Mouse (Mus musculus): ENCODE measurements around the gene Sppl2c. TPM values are rescaled to one million over a fixed set of nuclear protein-coding genes. Genes with fewer than 3 reads are reported as not detected.

The Sppl2c gene
- polyA plus RNA-seq (2016; fragmentation: Nextera tagmentation; extraction: Ambion mirVana) = not detected in 2 replicates

DNA sequence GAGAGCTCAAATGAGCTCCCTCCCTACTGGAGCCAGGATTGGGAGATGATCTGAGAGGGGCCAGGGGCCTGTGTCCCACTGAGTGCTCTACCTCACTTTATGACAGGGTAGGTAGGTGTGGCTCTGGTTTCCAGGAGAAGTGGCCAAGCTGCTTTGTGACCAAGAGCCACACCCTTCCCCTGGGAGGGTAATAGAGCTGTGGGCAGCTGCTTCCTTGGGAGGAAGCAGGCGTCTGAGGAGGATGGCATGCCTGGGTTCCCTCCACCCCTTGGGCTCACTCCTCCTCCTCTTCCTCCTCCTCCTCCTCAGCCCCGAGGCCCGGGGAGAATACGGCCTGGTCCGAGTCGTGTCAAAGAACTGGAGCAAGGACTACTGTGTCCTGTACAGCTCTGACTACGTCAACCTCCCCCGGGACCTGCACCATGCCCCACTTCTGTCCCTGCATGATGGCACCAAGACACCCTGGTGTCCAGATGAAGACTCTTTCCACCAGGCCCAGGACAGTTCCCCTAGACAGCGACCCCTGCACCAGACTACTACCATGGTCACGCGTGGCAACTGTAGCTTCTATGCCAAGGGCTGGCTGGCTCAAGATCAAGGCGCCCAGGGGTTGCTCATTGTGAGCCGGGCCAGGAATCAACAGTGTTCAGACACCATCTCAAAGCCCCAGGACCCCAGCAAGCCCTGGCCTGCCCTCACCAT is at the start of gene Sppl2c:
Sppl2c (plus strand) TSS at position 193 of the 702 bp plus-strand sequence.
- H3K27me3 ChIP-seq (replicated peaks) = no peaks in the 10 kb centered on the region
- no peak within 1 kb of the TSS for H3K4me2 ChIP-seq (replicated peaks)
- no peak within 1 kb of the TSS for H3K4me3 ChIP-seq
- H3K36me3 ChIP-seq = no peaks in the 10 kb centered on the region
- no peak for ATAC-seq (ENCODE audit: low FRiP score, low read depth)
- H3K27ac ChIP-seq = no peak within 1 kb of the TSS
- no peak within 1 kb of the TSS for H3K9ac ChIP-seq
- no peaks in the 10 kb centered on the region for H3K9me3 ChIP-seq
- H3K4me1 ChIP-seq = no peaks in the 10 kb centered on the region
- WGBS = 75% methylated on average over 13 of the region's 13 CpGs

DNA sequence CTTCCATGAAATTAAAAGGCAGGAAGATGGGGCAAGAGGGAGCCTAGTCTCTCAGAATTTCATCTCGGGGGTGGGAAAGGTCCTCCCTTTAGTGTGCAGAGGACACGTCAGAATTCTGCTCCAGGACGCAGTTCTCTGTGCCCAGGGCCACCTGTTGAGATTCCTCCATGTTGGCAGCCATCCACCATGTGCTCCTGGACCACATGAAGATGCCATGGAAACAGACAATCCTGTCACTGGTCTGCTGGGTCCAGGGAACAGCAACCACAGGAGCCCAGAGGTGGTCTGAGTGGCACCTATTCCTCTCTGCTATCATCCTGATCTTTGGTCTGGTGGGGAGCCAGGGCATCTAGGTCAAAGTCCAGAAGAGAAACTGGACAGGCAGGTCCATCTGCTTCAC is 47.2 kb upstream of the Sppl2c start:
- 74% methylated on average over 3 of the region's 3 CpGs for WGBS
- Histone ChIP-seq H3K4me3 (no peak overlapping the region), H3K27me3 (replicated peaks) (peaks cover 33% of the 10 kb centered on the region), H3K4me2 (replicated peaks) (no peak overlapping the region), H3K9me3 (no peaks in the 10 kb centered on the region), H3K36me3 (no peaks in the 10 kb centered on the region), H3K27ac (no peak overlapping the region), H3K4me1 (no peaks in the 10 kb centered on the region; the same call in 1 of the 2 replicates), H3K9ac (no peak overlapping the region)
- ATAC-seq (ENCODE audit: low FRiP score, low read depth) = no peak

GRCm38 (mm10) chr11:104144930-104145329 is 41.2 kb upstream of the Sppl2c start:
- Histone ChIP-seq H3K9me3 (peaks cover 5% of the 10 kb centered on the region; the same call in 1 of the 2 replicates), H3K27ac (no peak overlapping the region), H3K36me3 (no peaks in the 10 kb centered on the region), H3K4me3 (no peak overlapping the region), H3K27me3 (replicated peaks) (no peaks in the 10 kb centered on the region), H3K9ac (no peak overlapping the region), H3K4me2 (replicated peaks) (no peak overlapping the region), H3K4me1 (no peaks in the 10 kb centered on the region)
- 100% methylated on average over 1 of the region's 1 CpGs for WGBS
- no peak for ATAC-seq (ENCODE audit: low FRiP score, low read depth)

- Histone ChIP-seq H3K27ac (no peak overlapping the region), H3K9ac (no peak overlapping the region), H3K4me1 (no peaks in the 10 kb centered on the region), H3K36me3 (no peaks in the 10 kb centered on the region), H3K4me3 (no peak overlapping the region), H3K27me3 (replicated peaks) (no peaks in the 10 kb centered on the region), H3K4me2 (replicated peaks) (no peak overlapping the region), H3K9me3 (peaks cover 5% of the 10 kb centered on the region; the same call in 1 of the 2 replicates)
- no peak for ATAC-seq (ENCODE audit: low FRiP score, low read depth)
- WGBS = 75% methylated on average over 7 of the region's 7 CpGs
Observed at GRCm38 (mm10) chr11:104148787-104149186, 37.3 kb upstream of the Sppl2c start.

- Histone ChIP-seq H3K27ac (no peak overlapping the region), H3K4me2 (replicated peaks) (no peak overlapping the region), H3K4me3 (no peak overlapping the region), H3K36me3 (no peaks in the 10 kb centered on the region), H3K9ac (no peak overlapping the region), H3K9me3 (no peaks in the 10 kb centered on the region), H3K4me1 (peaks cover 8% of the 10 kb centered on the region), H3K27me3 (replicated peaks) (no peaks in the 10 kb centered on the region)
- 67% methylated on average over 5 of the region's 5 CpGs for WGBS
- ATAC-seq (ENCODE audit: low FRiP score, low read depth) = no peak
Observed at GRCm38 (mm10) chr11:104150911-104151310, 35.2 kb upstream of the Sppl2c start.

DNA sequence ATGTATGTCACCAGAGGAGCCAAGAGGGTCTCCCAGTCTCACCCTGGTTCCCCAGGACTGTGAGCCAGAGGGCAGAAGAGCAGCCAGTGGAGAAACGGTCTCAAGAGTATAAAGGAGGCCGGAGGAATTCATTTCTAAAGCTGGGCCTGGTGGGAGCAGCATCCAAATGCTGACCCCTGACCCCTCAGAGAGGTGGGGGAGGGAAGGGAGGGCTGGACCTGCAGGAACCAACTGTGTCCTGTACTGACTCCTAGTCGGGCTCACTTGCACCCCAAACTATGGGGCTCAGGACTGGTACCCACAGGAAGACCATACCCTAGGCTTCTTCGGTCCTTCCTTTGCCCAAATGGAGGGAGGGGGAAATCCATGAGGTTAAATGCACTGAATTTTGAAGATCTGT is 31.8 kb upstream of the Sppl2c start:
- H3K4me3 ChIP-seq = no peak overlapping the region
- 53% methylated on average over 4 of the region's 4 CpGs for WGBS
- no peak overlapping the region for H3K27ac ChIP-seq
- no peaks in the 10 kb centered on the region for H3K36me3 ChIP-seq
- peaks cover 24% of the 10 kb centered on the region for H3K4me1 ChIP-seq
- no peak for ATAC-seq (ENCODE audit: low FRiP score, low read depth)
- no peaks in the 10 kb centered on the region for H3K9me3 ChIP-seq
- H3K4me2 ChIP-seq (replicated peaks) = no peak overlapping the region
- H3K9ac ChIP-seq = no peak overlapping the region
- H3K27me3 ChIP-seq (replicated peaks) = 0 out of 2 replicates have a peak, but pooled peaks cover 3% of the 10 kb centered on the region

DNA sequence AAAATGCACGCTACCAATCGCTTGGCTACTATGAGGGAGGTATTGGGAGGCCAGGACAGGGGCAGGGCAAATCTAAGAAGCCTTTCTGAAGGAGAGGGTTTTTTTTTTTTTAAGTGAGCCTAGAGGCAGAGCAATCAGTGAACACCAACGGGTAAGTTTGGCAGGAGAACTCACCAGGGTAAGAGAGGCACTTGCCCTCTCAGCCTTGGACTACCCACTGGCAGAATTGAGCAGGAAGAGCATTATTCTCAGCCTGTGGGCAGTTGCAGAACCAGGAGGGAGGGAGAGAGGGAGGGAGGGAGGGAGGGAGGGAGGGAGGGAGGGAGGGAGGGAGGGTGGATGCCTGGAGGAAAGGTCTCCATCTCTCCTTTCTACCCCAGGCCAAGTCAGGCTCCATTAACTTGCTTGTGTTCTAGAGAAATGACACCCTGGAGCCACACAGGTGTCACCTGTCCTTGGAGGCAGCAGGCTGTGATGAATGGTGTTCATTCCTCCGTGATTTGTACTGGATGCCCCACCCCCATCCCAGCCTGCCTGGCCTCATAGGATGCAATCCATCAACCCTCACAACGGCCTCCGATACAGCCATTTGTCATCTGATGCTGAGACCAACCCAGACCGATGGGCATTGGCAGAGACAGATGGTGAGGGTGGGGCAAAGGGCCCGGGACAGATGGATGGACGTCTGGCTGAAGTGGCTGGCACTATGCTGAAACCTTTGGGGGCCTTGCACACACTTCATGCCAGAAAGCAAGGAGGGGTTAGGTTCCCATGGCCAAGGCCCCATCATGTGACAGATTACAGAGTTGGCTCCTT is 31.1 kb upstream of the Sppl2c start:
- no peaks in the 10 kb centered on the region for H3K9me3 ChIP-seq
- H3K4me1 ChIP-seq = peaks cover 24% of the 10 kb centered on the region
- H3K4me2 ChIP-seq (replicated peaks) = no peak overlapping the region
- H3K27ac ChIP-seq = no peak overlapping the region
- peak; percentile 31; the same call in 1 of the 2 replicates for ATAC-seq (ENCODE audit: low FRiP score, low read depth)
- 29% methylated on average over 9 of the region's 9 CpGs for WGBS
- no peaks in the 10 kb centered on the region for H3K36me3 ChIP-seq
- H3K9ac ChIP-seq = no peak overlapping the region
- 0 out of 2 replicates have a peak, but pooled peaks cover 3% of the 10 kb centered on the region for H3K27me3 ChIP-seq (replicated peaks)
- H3K4me3 ChIP-seq = no peak overlapping the region

DNA sequence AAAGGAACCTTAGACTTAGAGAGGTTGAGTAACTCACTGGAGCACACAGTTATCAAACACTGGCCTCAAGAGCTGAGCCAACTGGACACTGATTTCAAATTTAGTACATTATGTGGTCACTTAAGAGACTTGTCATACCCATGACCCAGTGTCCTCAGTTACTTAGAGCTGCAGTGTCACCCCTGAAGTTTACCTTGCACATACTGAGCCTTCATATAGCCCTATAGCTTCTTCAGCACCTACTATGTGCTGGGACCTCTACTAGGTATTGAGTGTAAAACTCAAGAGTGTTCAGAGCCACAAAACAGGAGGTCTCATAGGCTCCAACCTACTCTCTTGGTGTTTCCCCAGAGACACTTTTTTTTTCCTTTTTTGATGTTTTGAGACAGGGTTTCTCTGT is 30.2 kb upstream of the Sppl2c start:
- no peak overlapping the region for H3K4me3 ChIP-seq
- no peaks in the 10 kb centered on the region for H3K36me3 ChIP-seq
- no peak overlapping the region for H3K9ac ChIP-seq
- H3K27me3 ChIP-seq (replicated peaks) = 0 out of 2 replicates have a peak, but pooled peaks cover 3% of the 10 kb centered on the region
- no peak for ATAC-seq (ENCODE audit: low FRiP score, low read depth)
- H3K4me1 ChIP-seq = peaks cover 24% of the 10 kb centered on the region
- no peak overlapping the region for H3K27ac ChIP-seq
- no peaks in the 10 kb centered on the region for H3K9me3 ChIP-seq
- no peak overlapping the region for H3K4me2 ChIP-seq (replicated peaks)

GRCm38 (mm10) chr11:104156391-104156790 is 29.7 kb upstream of the Sppl2c start:
- Histone ChIP-seq H3K27ac (no peak overlapping the region), H3K27me3 (replicated peaks) (0 out of 2 replicates have a peak, but pooled peaks cover 3% of the 10 kb centered on the region), H3K4me2 (replicated peaks) (no peak overlapping the region), H3K9ac (no peak overlapping the region), H3K4me1 (peaks cover 24% of the 10 kb centered on the region), H3K9me3 (no peaks in the 10 kb centered on the region), H3K36me3 (no peaks in the 10 kb centered on the region), H3K4me3 (no peak overlapping the region)
- ATAC-seq (ENCODE audit: low FRiP score, low read depth) = no peak
- 72% methylated on average over 3 of the region's 3 CpGs for WGBS

DNA sequence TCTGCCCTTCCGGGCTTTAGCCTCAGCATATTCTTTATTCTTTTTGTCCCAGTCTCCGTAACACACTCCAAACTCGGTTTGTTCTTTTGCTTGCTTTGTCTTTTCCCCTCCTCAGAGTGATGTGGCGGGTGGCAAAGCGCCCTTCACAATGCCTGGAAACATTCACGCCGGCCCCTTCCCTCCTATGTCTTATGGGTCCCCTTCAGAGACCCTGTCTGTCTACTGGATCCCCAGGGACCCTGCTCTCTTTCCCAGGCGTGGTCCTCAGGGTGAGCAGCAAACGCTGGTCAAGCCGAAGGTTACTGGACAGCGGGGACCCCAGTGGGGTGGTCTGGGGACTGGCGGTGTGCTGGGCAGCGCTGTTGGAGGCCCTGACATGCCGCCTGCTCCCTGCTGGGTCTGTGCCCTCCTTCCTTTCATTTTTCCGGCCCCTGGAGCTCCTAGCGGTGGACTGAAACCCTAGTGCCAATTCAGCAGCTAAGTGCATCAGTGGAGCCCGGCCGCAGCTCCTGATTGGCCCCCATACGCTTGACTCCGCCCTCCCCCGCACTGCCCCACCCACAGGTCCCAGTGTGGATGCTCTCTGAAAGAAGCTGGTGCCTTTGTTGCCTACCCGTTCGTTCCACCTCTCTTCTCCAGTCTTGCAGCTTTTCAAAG is 28.4 kb upstream of the Sppl2c start:
- Histone ChIP-seq H3K9me3 (no peaks in the 10 kb centered on the region), H3K4me2 (replicated peaks) (peak overlapping the region; percentile 83), H3K27me3 (replicated peaks) (0 out of 2 replicates have a peak, but pooled peaks cover 3% of the 10 kb centered on the region), H3K27ac (peak overlapping the region; percentile 76), H3K36me3 (no peaks in the 10 kb centered on the region), H3K9ac (peak overlapping the region; percentile 66), H3K4me1 (peaks cover 24% of the 10 kb centered on the region), H3K4me3 (peak overlapping the region; percentile 35)
- ATAC-seq (ENCODE audit: low FRiP score, low read depth) = peak; percentile 95
- 3% methylated on average over 23 of the region's 23 CpGs for WGBS

DNA sequence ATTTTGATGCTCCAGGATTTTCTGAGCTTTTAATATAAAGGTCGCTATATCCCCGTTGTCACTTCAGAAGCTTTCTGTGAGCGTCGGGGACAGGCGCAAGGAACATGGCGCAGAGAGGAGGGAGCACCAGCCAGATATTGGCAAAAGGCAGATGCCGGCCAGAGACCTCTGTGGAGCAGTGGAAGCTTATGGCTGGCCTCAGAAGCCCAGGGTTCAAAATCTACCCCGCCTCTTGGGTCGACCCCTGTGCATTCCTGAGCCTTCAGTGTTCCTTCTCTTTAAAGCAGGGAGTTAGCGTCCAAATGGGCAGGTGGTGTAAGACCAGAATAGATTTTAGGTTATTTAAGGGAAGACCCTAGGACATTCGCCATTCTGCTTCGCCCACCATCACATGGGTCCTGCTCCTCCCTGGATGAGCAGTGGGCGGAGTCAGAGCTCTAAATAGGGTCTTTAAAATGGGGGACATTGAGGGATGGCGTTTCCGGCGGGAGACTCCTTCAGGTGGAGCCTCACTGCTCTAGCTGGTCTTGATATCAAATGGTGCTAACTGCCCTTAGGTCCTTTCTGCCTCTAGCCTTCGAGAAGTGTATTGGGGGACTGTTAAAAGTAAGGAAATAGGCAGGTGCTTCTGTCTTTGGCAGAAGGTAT is 27.7 kb upstream of the Sppl2c start:
- peak overlapping the region; percentile 83 for H3K4me2 ChIP-seq (replicated peaks)
- no peaks in the 10 kb centered on the region for H3K9me3 ChIP-seq
- peaks cover 24% of the 10 kb centered on the region for H3K4me1 ChIP-seq
- peak overlapping the region; percentile 62; the same call in 1 of the 2 replicates for H3K27ac ChIP-seq
- peak overlapping the region; percentile 47 for H3K9ac ChIP-seq
- peak overlapping the region; percentile 35 for H3K4me3 ChIP-seq
- H3K36me3 ChIP-seq = no peaks in the 10 kb centered on the region
- peak; percentile 44 for ATAC-seq (ENCODE audit: low FRiP score, low read depth)
- WGBS = 4% methylated on average over 17 of the region's 17 CpGs
- H3K27me3 ChIP-seq (replicated peaks) = 0 out of 2 replicates have a peak, but pooled peaks cover 3% of the 10 kb centered on the region

Data from neural tube, embryonic 12.5 days (tissue).